Mouse (Mus musculus) frontal cortex, adult (tissue): ENCODE results near the gene Osbpl8.
A peak's percentile ranks its signal among the peaks of the same experiment; 100 is the strongest.

Source experiments
- ATAC-seq: cut with Nextera tagmentation; 2 replicates; pipeline ENCODE4 v1.9.2; 2017; ENCODE audit warnings: mild to moderate bottlenecking, moderate library complexity, mixed read lengths; ENCODE audit not compliant: low TSS enrichment

Osbpl8 gene

GRCm38 (mm10) chr10:111155065-111155464 is 9.5 kb upstream of the Osbpl8 start:
- no peak for ATAC-seq

- ATAC-seq: no peak
Measured at GRCm38 (mm10) chr10:111155571-111155970, 9.0 kb upstream of the Osbpl8 start.

- ATAC-seq: no peak
Measured at GRCm38 (mm10) chr10:111156394-111157190, 8.0 kb upstream of the Osbpl8 start.

- ATAC-seq: no peak
Measured at GRCm38 (mm10) chr10:111157241-111157659, 7.3 kb upstream of the Osbpl8 start.

GRCm38 (mm10) chr10:111159789-111160522 is 4.6 kb upstream of the Osbpl8 start:
- ATAC-seq: no peak

GRCm38 (mm10) chr10:111160540-111160939 is 4.0 kb upstream of the Osbpl8 start:
- ATAC-seq: no peak

- ATAC-seq: no peak
Measured at GRCm38 (mm10) chr10:111161373-111161772, 3.2 kb upstream of the Osbpl8 start.

GRCm38 (mm10) chr10:111163025-111163424 is 1.5 kb upstream of the Osbpl8 start:
- no peak for ATAC-seq

- no peak for ATAC-seq
Measured at GRCm38 (mm10) chr10:111163601-111164240, 831 bp upstream of the Osbpl8 start.

- peak; percentile 36 for ATAC-seq
Measured at GRCm38 (mm10) chr10:111165219-111165981, 848 bp downstream of the Osbpl8 start.

GRCm38 (mm10) chr10:111166057-111166841 is 1.7 kb downstream of the Osbpl8 start:
- no peak for ATAC-seq

GRCm38 (mm10) chr10:111167444-111167843 is 2.9 kb downstream of the Osbpl8 start:
- no peak for ATAC-seq

GRCm38 (mm10) chr10:111168305-111168704 is 3.8 kb downstream of the Osbpl8 start:
- no peak for ATAC-seq

- no peak for ATAC-seq
Measured at GRCm38 (mm10) chr10:111171246-111171934, 6.8 kb downstream of the Osbpl8 start.

- ATAC-seq: peak; percentile 60
Measured at GRCm38 (mm10) chr10:111173589-111174247, 9.2 kb downstream of the Osbpl8 start.

- ATAC-seq: 0 out of 2 replicates have a peak, but pooled peaks have one; percentile 1
Measured at GRCm38 (mm10) chr10:111177336-111177735, 12.8 kb downstream of the Osbpl8 start.

GRCm38 (mm10) chr10:111178024-111178423 is 13.5 kb downstream of the Osbpl8 start:
- ATAC-seq: peak; percentile 83

- peak; percentile 65 for ATAC-seq
Measured at GRCm38 (mm10) chr10:111180633-111181032, 16.1 kb downstream of the Osbpl8 start.

GRCm38 (mm10) chr10:111183634-111184270 is 19.2 kb downstream of the Osbpl8 start:
- no peak for ATAC-seq
